Mouse (Mus musculus): ENCODE measurements at regions not wholly inside any gene's neighbourhood (a gene's known extent, or its start where the extent isn't known, plus 50 kb on each side); places are given as distances from the start of the nearest gene placed in this dataset.

DNA sequence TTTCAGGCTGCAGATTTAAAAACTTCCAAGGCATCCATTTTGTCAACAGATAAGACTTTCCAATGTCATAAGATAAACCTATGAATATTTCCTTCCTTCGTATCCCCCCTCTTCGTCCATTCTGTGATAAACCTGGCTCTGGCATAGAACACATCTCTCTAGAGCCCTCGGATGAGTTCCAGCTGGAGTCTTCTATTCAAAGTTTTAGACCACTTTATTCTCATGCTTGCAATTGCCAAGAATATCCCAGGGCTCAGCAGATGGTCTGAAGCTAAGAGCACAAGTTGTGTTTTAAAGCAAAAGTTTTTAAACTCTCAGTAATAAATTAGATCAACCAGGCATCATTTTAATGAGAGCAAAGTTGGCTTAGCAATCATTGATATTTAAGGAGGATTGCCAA lies 363.0 kb upstream of the Gm11042 start:
- no peak overlapping the region for H3K27ac ChIP-seq (ENCODE audit: insufficient read depth, low read length)
- TF ChIP-seq POLR2A (IDR thresholded peaks at IDR 0.05; ENCODE audit: extremely low read depth, insufficient read depth, low read length) (no peak), CTCF (IDR thresholded peaks at IDR 0.05; ENCODE audit: extremely low read depth, insufficient read depth, low read length) (no peak)
- H3K4me1 ChIP-seq (ENCODE audit: control insufficient read depth, insufficient read depth, low read length), result no peaks in the 10 kb centered on the region
- H3K4me3 ChIP-seq (ENCODE audit: insufficient read depth, low read length), result no peak overlapping the region

DNA sequence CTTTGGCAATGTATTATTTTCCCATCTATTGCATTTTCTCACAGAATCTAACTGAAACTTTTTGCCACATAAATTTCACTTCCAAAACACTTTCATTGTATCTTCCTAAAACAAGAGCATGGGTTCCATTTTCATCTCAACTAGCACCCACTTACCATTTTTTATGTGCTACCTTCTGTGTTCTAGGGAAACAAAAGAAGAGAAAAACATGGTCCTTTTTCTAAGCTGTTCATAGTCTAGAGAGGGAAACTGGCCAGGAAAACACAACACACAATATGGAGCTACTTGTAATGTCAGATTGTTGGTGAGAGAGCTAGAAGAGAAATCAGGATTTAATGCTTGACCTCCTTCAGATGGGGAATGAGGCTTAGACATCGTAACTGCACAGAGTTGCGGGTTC lies 361.6 kb upstream of the Gm11042 start:
- no peak overlapping the region for H3K27ac ChIP-seq (ENCODE audit: insufficient read depth, low read length)
- H3K4me1 ChIP-seq (ENCODE audit: control insufficient read depth, insufficient read depth, low read length), result no peaks in the 10 kb centered on the region
- no peak overlapping the region for H3K4me3 ChIP-seq (ENCODE audit: insufficient read depth, low read length)
- no peak for TF ChIP-seq POLR2A (IDR thresholded peaks at IDR 0.05; ENCODE audit: extremely low read depth, insufficient read depth, low read length)
- no peak for TF ChIP-seq CTCF (IDR thresholded peaks at IDR 0.05; ENCODE audit: extremely low read depth, insufficient read depth, low read length)

DNA sequence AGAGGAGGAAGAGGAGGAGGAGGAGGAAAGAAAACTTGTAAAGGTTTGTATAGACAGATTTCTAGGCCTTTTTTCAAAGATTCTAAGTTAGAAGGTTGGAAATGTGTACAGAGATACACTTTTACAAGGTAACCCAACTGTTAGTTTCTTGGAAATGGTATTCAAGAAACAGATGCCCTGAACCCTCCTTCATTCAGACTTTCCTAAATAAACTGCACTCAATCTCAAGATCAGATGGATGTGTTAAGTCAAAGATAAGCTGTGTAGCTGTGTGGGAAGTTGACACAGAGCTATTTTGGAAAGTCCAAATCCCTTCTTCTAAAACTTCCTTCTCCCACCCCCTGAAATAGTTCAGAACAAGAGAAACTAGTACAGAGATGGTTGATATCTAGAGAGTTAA lies 342.2 kb upstream of the Gm11042 start:
- H3K4me3 ChIP-seq (ENCODE audit: insufficient read depth, low read length), result no peak overlapping the region
- TF ChIP-seq POLR2A (IDR thresholded peaks at IDR 0.05; ENCODE audit: extremely low read depth, insufficient read depth, low read length) (no peak), CTCF (IDR thresholded peaks at IDR 0.05; ENCODE audit: extremely low read depth, insufficient read depth, low read length) (no peak)
- H3K4me1 ChIP-seq (ENCODE audit: control insufficient read depth, insufficient read depth, low read length), result no peaks in the 10 kb centered on the region
- H3K27ac ChIP-seq (ENCODE audit: insufficient read depth, low read length), result no peak overlapping the region

DNA sequence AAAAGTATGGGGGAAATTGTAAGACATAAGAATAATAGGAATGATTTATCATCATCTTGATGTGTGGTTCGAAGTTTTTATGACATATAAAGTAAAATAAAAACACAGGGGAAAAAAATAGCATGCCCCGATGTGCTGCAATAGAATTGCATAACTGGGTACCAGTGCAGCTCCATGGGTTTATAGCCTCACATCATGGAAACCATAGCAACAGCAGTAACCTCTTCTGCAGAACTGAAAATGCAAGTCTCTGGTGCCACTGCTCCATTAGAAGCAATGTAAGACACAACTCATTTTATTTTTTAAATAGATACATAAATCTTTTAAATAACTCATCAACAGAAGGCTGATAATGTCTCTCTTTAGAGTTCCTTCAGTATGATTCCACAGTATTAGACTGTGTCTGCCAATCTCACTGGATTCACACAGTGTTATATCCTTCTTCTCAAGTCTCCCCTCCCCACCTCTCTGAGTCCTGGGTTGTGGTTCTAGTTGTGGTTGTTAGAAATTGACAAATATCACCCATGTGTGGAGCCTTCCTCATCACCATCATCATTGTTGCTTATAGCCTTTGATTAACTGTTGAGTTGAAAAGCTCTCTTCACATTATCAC lies 340.9 kb upstream of the Gm11042 start:
- H3K4me1 ChIP-seq (ENCODE audit: control insufficient read depth, insufficient read depth, low read length), result no peaks in the 10 kb centered on the region
- TF ChIP-seq POLR2A (IDR thresholded peaks at IDR 0.05; ENCODE audit: extremely low read depth, insufficient read depth, low read length), result no peak
- TF ChIP-seq CTCF (IDR thresholded peaks at IDR 0.05; ENCODE audit: extremely low read depth, insufficient read depth, low read length), result no peak
- H3K27ac ChIP-seq (ENCODE audit: insufficient read depth, low read length), result no peak overlapping the region
- H3K4me3 ChIP-seq (ENCODE audit: insufficient read depth, low read length), result no peak overlapping the region

DNA sequence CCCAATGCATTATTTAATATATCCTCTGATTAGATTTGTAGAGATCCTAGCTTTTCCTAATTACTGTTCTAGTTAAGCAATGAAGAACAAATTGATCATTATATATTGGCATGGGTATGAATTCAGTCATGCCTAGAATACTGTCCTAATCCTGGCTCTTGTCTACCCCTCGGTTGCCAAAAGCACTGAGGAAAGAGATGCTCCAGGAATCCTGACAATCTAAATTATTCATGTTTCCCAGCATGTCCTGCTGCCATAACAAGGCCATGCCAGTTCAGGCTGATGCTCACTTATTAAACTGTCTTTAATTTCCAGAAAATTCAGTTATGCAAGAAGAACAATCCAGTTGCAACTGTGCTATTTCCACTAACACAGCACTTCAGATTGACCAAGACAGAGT lies 335.1 kb upstream of the Gm11042 start:
- Histone ChIP-seq H3K4me3 (ENCODE audit: insufficient read depth, low read length) (no peak overlapping the region), H3K27ac (ENCODE audit: insufficient read depth, low read length) (no peak overlapping the region), H3K4me1 (ENCODE audit: control insufficient read depth, insufficient read depth, low read length) (no peaks in the 10 kb centered on the region)
- TF ChIP-seq POLR2A (IDR thresholded peaks at IDR 0.05; ENCODE audit: extremely low read depth, insufficient read depth, low read length), result no peak
- TF ChIP-seq CTCF (IDR thresholded peaks at IDR 0.05; ENCODE audit: extremely low read depth, insufficient read depth, low read length), result no peak

DNA sequence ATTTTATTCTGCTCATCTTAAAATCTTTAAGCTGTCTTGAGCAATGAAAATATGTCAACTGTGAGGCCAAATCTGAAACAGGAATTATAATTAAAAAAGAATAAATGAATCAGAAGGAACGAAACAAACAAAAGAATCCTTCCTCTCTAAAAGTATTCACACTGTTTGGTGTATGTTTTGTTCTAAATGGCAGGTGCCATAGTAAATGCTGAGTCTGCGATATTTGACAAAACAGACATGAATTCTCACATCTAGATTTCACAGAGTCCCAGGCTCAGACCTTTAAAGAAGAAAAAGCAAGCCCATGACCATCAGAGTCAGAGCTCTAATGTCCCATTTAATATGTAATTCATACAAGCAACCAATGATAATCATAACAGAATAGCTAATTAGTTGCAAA lies 316.6 kb upstream of the Gm11042 start:
- no peak for TF ChIP-seq CTCF (IDR thresholded peaks at IDR 0.05; ENCODE audit: extremely low read depth, insufficient read depth, low read length)
- TF ChIP-seq POLR2A (IDR thresholded peaks at IDR 0.05; ENCODE audit: extremely low read depth, insufficient read depth, low read length), result no peak

DNA sequence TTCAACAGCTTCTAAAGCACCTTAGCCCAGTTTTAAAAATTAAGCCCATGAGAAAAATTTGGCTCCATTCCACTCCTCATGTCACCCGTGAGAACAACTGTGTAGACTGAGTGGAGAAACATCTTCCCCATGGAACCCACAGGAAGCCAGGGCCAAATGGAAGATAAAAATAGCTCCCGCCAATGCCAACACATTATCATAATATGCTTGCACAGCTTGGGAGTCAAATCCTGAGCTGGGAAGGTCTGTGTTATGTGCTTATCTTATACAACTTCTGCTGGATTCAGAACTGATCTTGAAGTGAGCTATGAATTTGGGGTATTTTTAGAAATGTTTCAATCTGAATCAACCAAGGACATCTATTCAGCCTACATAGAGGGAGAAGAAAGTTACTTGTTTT lies 279.0 kb upstream of the Gm11042 start:
- Histone ChIP-seq H3K27ac (ENCODE audit: insufficient read depth, low read length) (no peak overlapping the region), H3K4me3 (ENCODE audit: insufficient read depth, low read length) (no peak overlapping the region), H3K4me1 (ENCODE audit: control insufficient read depth, insufficient read depth, low read length) (no peaks in the 10 kb centered on the region; the same call in 1 of the 2 replicates)
- TF ChIP-seq POLR2A (IDR thresholded peaks at IDR 0.05; ENCODE audit: extremely low read depth, insufficient read depth, low read length), result no peak
- TF ChIP-seq CTCF (IDR thresholded peaks at IDR 0.05; ENCODE audit: extremely low read depth, insufficient read depth, low read length), result no peak

More for the DNA sequence above, 316.6 kb upstream of the Gm11042 start:
- no peak overlapping the region for H3K27ac ChIP-seq (ENCODE audit: insufficient read depth, low read length)
- no peak overlapping the region for H3K4me3 ChIP-seq (ENCODE audit: insufficient read depth, low read length)
- H3K4me1 ChIP-seq (ENCODE audit: control insufficient read depth, insufficient read depth, low read length), result no peaks in the 10 kb centered on the region

DNA sequence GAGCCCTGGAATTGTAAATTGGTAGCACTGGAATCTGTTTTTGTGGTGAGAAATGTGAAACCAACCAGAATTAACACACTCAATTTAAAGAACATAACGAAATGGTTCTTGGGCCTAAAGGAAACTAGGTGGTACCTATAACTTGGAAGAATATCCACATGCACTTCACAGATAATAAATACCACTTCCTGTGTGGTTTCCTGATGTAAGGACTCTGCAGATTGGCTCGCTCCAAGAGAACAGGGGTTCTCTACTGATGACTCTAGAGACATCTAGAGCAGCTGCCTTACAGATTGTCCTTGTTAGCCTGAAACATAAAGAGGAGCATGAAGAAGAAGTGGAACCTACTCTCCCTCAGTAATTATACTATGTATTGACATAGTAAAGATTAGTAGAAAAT lies 238.4 kb upstream of the Gm11042 start:
- Histone ChIP-seq H3K4me1 (ENCODE audit: control insufficient read depth, insufficient read depth, low read length) (no peaks in the 10 kb centered on the region), H3K4me3 (ENCODE audit: insufficient read depth, low read length) (no peak overlapping the region), H3K27ac (ENCODE audit: insufficient read depth, low read length) (no peak overlapping the region)
- TF ChIP-seq CTCF (IDR thresholded peaks at IDR 0.05; ENCODE audit: extremely low read depth, insufficient read depth, low read length), result no peak
- no peak for TF ChIP-seq POLR2A (IDR thresholded peaks at IDR 0.05; ENCODE audit: extremely low read depth, insufficient read depth, low read length)

DNA sequence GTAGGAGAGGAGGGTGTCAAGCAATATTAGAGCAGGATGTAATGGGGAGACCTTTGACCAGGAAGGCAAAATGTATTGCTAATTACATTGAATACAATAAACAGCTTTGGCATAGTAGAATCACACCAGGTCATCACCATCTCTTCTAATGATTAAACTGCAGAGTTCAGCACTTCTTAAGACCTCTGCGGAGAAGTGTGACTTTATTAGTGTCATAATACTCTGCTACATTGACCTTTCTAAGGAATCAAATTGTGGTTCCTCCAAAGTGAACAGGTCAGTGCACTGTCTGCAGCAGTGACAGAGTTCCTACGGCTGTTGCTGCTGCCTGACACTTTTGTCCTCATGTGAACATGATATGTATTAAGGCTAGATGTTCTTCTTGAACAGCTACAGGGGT lies 228.0 kb upstream of the Gm11042 start:
- H3K27ac ChIP-seq (ENCODE audit: insufficient read depth, low read length), result no peak overlapping the region
- H3K4me1 ChIP-seq (ENCODE audit: control insufficient read depth, insufficient read depth, low read length), result no peaks in the 10 kb centered on the region
- no peak overlapping the region for H3K4me3 ChIP-seq (ENCODE audit: insufficient read depth, low read length)
- no peak for TF ChIP-seq CTCF (IDR thresholded peaks at IDR 0.05; ENCODE audit: extremely low read depth, insufficient read depth, low read length)
- TF ChIP-seq POLR2A (IDR thresholded peaks at IDR 0.05; ENCODE audit: extremely low read depth, insufficient read depth, low read length), result no peak

DNA sequence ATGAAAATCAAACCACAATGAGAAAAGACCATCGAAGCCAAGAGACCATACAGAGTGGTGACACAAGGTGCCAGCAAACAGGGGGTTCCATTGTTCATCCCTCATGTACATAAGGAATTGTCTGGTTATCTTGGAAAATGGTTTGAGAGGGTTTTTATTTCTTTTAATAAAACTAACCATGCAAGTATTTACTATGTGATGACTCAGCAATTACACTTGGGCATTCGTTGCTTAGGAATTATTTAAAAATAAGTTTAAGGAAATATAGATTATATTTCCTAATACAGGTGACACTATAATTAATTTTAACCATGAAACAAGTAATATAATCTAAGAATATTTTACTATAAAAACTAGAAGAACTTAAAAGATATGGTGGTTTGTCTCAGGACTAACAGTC lies 218.7 kb upstream of the Gm11042 start:
- no peak for TF ChIP-seq POLR2A (IDR thresholded peaks at IDR 0.05; ENCODE audit: extremely low read depth, insufficient read depth, low read length)
- TF ChIP-seq CTCF (IDR thresholded peaks at IDR 0.05; ENCODE audit: extremely low read depth, insufficient read depth, low read length), result no peak

More for the DNA sequence above, 218.7 kb upstream of the Gm11042 start:
- H3K4me1 ChIP-seq (ENCODE audit: control insufficient read depth, insufficient read depth, low read length), result no peaks in the 10 kb centered on the region
- no peak overlapping the region for H3K27ac ChIP-seq (ENCODE audit: insufficient read depth, low read length)
- no peak overlapping the region for H3K4me3 ChIP-seq (ENCODE audit: insufficient read depth, low read length)
